16 mouse cellular contexts compared by ENCODE assay signal in the genomic region with DNA sequence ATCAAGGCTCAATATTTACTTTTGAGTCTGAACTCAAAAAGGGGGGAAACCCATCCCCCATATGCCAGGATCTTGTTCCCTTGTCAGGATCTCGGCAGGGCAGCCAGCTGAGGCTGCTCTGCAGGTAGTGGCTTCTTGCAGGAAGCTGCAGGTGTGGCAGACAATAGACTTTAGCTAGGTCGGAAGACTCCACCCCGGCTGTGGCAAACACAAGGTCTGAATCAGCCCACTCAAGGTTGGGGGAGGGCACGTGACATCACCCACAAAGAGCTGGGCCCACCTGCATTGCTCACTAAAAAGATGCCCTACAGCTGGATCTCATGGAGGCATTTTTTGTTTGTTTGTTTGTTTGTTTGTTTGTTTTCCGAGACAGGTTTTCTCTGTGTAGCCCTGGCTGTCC. TPM values are rescaled to one million over a fixed set of nuclear protein-coding genes. Genes with fewer than 3 reads are reported as not detected.
DNase-seq lines count a peak whose midpoint lies in the region; ATAC-seq and TF ChIP-seq lines count a peak whose summit lies in the region.
"Had no signal": no experiment of that assay in that cellular context is flagged by ENCODE, and none has a peak within 500 bp of the region (broad histone marks: within the 10 kb centered on the region; RNA-seq: fewer than 3 reads in every experiment).

No protein-coding gene starts in this region.

- H3K4me1 ChIP-seq in kidney, embryonic 15.5 days: peaks cover 31% of the 10 kb centered on the region
- peaks cover 90% of the 10 kb centered on the region for H3K4me1 ChIP-seq in E14TG2a.4 (replicated peaks; ENCODE audit: low read depth, low read length)
- H3K4me1 ChIP-seq: hindbrain, embryonic 12.5 days; neural tube, embryonic 13.5 days had no signal

- TF ChIP-seq CTCF in E14TG2a.4 (conservative IDR thresholded peaks at IDR 0.05; ENCODE audit: low read length): no peak

- DNase-seq in kidney, postnatal 36 days: no peak
- peak; percentile 60 for DNase-seq in induced T-regulatory cell, adult 2 months (ENCODE audit: low read depth)
- DNase-seq in thymus, postnatal 25 days: peak; percentile 69
- no peak for DNase-seq in adrenal gland, postnatal 36 days
- DNase-seq in cerebellum, postnatal 25 days: no peak
- DNase-seq: cerebellum, adult 9-11 months; gastrocnemius, postnatal 25 days; layer of hippocampus, postnatal 36 days; lung, adult 18-20 months; right cerebral cortex, postnatal 25 days had no signal

- no peak overlapping the region for H3K4me2 ChIP-seq in kidney, embryonic 15.5 days
- H3K4me2 ChIP-seq: hindbrain, embryonic 12.5 days; neural tube, embryonic 13.5 days had no signal

- ATAC-seq in kidney, embryonic 15.5 days (replicated peaks; ENCODE audit: low FRiP score): no peak
- ATAC-seq in megakaryocyte-erythroid progenitor cell, adult 5-6 weeks (replicated peaks; ENCODE audit: low FRiP score, low TSS enrichment, poor library complexity, severe bottlenecking): no peak
- ATAC-seq: intestine, embryonic 16.5 days had no signal

- H3K4me3 ChIP-seq in kidney, embryonic 15.5 days (replicated peaks): no peak overlapping the region
- peak overlapping the region; percentile 72 for H3K4me3 ChIP-seq in E14TG2a.4 (replicated peaks; ENCODE audit: low read length)
- H3K4me3 ChIP-seq: hindbrain, embryonic 12.5 days; neural tube, embryonic 13.5 days had no signal

- H3K9ac ChIP-seq in kidney, embryonic 15.5 days: no peak overlapping the region
- H3K9ac ChIP-seq: hindbrain, embryonic 12.5 days; neural tube, embryonic 13.5 days had no signal

- H3K36me3 ChIP-seq in kidney, embryonic 15.5 days: peaks cover 31% of the 10 kb centered on the region
- H3K36me3 ChIP-seq in E14TG2a.4 (ENCODE audit: insufficient read depth, low read length): peaks cover 37% of the 10 kb centered on the region

- no peaks in the 10 kb centered on the region for H3K27me3 ChIP-seq in kidney, embryonic 15.5 days
- H3K27me3 ChIP-seq in E14TG2a.4 (ENCODE audit: insufficient read depth, low read length): no peaks in the 10 kb centered on the region
- H3K27me3 ChIP-seq: hindbrain, embryonic 12.5 days; neural tube, embryonic 13.5 days had no signal

- H3K9me3 ChIP-seq in kidney, embryonic 15.5 days (replicated peaks): no peaks in the 10 kb centered on the region
- H3K9me3 ChIP-seq in E14TG2a.4 (ENCODE audit: low read length): no peaks in the 10 kb centered on the region
- H3K9me3 ChIP-seq: hindbrain, embryonic 12.5 days; neural tube, embryonic 13.5 days had no signal

- 75% methylated on average over 5 of the region's 5 CpGs for WGBS in kidney, embryonic 15.5 days

- peak overlapping the region; percentile 62 for H3K27ac ChIP-seq in kidney, embryonic 15.5 days
- H3K27ac ChIP-seq: hindbrain, embryonic 12.5 days; neural tube, embryonic 13.5 days had no signal

RNA-seq across cellular contexts. Expression of a gene that starts 24.1 kb away (rescaled TPM):
- 74.8 and 78.9 TPM in 2 replicates for polyA plus RNA-seq in kidney, embryonic 15.5 days (2015; fragmentation: Nextera tagmentation; extraction: Ambion mirVana)
- total RNA-seq in adrenal gland, postnatal 36 days (2021): 1 to 10 TPM; 3.0 to 3.9 TPM
- 79.5 and 94.4 TPM in 2 replicates for total RNA-seq in megakaryocyte-erythroid progenitor cell, adult 5-6 weeks (2014; fragmentation: Nextera tagmentation)
- total RNA-seq in megakaryocyte-erythroid progenitor cell, adult 5-6 weeks (2017): 80.8 and 86.6 TPM in 2 replicates

Comparison
In these comparisons a context has a peak if more than half of its experiments do, and no peak if none do; other contexts are left out.
1. DNase-seq: peak in induced T-regulatory cell, adult 2 months (single experiment) and thymus, postnatal 25 days (single experiment); none in kidney, postnatal 36 days (0 of 2), adrenal gland, postnatal 36 days (0 of 2) and cerebellum, postnatal 25 days (0 of 2).
2. RNA of a gene that starts 24.1 kb away (total RNA-seq): 79.5 to 94.4 TPM in megakaryocyte-erythroid progenitor cell, adult 5-6 weeks; 3.0 to 3.9 TPM in adrenal gland, postnatal 36 days; every median in the first group is over 10 times any median in the second.